Mouse (Mus musculus) 3T3-L1 (cell line): Measurements from ENCODE around the gene Dnaaf1.

Source experiments
- DNase-seq: peaks from one replicate; pipeline ENCODE4 v3.0.0-alpha.2; 2015; ENCODE audit warnings: low read depth, low spot score

Dnaaf1 gene

GRCm38 (mm10) chr8:119574437-119575365, at the start of gene Dnaaf1, which contains the start of gene Hsdl1:
Gene Dnaaf1, plus strand, starts transcription at chr8:119575235.
Gene Hsdl1, minus strand, starts transcription at chr8:119575183.
- peak; percentile 76 for DNase-seq

- no peak for DNase-seq
Observed at GRCm38 (mm10) chr8:119528762-119529161, 46.3 kb upstream of the Dnaaf1 start.

DNA sequence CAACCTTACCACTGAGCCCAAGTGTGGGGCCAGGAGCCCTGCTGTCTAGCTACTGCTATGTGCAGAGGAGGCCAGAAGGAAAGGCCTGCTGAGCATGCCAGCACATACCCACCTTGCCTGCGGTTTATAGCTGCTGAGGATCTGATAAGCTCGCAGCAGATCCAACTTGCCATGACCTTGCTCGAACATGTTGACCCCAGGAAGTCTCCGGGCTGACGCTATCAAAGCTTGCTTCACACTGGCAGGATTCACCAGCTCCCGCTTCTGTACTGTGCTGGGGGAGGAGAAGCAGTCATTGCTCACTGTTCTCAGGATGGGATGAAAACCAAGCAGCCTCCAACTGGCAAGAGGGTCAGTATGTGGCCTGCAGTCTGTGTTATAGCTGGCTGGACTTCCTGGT, 44.1 kb upstream of the Dnaaf1 start:
- DNase-seq, result no peak

- DNase-seq, result no peak
Observed at GRCm38 (mm10) chr8:119531397-119531796, 43.6 kb upstream of the Dnaaf1 start.

- no peak for DNase-seq
Observed at GRCm38 (mm10) chr8:119531973-119532372, 43.1 kb upstream of the Dnaaf1 start.

- no peak for DNase-seq
Observed at GRCm38 (mm10) chr8:119544606-119545005, 30.4 kb upstream of the Dnaaf1 start.

DNA sequence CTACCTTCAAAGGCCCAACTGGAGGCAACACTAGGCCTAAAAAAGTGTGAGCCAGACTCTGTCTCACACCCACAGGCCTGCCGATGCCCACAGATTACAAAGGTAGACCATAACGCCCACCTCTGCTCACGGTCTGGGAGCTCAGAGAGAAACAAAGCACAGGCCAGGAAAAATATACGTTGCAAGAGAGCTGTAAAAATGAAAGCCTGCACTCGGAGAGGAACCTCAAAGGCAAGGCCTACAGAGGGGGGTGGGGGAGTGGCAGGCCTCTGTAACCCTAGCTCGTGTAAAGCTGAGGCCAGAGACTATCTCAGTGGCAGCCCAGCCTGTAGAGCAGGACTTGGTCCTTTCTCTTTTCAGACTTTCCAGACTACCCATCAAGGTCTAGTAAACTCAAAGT, 29.9 kb upstream of the Dnaaf1 start:
- no peak for DNase-seq

- DNase-seq, result no peak
Observed at GRCm38 (mm10) chr8:119545791-119546190, 29.2 kb upstream of the Dnaaf1 start.

DNA sequence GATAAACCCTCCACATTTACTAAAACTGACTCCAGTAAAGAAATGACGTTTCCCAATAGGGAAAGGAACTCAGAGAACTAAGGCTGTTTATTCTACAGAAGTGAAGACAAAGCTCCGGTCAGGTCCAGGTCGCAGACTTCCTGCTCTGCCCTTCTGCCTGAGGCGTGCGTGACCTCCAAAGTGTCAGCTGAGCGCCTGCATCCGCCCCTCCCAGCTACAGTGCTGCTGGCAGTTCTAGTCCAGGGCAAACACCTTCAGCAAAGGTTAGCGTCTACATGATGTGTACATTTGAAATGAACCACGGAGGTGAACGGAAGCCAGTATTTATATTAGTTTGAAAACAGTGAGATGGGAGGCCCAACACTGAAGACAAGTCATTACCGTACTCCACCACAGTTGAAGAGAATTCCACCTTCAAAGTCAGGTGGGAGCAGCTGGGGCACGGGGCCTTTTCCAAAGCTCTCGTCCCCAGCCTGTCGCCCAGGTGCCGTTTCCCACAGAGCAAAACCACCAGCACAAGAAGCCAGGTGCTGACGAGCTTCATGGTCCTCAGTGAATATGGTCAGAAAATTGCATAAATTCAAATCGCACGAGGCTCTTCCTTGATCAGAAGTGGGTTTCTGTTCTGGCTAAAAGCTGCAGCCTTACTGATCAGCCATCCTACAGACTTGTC, 27.9 kb upstream of the Dnaaf1 start:
- no peak for DNase-seq

GRCm38 (mm10) chr8:119548560-119549113, 26.4 kb upstream of the Dnaaf1 start:
- peak; percentile 28 for DNase-seq

DNA sequence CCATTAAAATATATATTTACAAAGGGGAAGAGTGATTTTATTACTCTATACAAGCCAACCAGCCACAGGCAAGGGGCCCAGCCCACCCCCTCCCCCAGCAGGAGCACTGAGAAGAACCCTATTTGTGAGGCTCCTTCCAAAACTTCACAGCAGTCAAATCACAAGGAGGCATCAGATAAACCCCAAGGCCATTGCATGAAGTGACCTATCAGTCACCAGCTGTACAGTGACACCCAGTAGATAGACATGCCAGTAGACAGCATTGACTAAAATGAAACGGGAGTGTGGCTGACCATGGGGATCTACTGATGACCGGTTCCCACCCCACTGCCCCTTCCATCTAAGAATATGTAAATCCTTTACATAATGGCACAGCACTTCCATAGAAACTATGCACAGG, 22.1 kb upstream of the Dnaaf1 start:
- DNase-seq, result no peak

DNA sequence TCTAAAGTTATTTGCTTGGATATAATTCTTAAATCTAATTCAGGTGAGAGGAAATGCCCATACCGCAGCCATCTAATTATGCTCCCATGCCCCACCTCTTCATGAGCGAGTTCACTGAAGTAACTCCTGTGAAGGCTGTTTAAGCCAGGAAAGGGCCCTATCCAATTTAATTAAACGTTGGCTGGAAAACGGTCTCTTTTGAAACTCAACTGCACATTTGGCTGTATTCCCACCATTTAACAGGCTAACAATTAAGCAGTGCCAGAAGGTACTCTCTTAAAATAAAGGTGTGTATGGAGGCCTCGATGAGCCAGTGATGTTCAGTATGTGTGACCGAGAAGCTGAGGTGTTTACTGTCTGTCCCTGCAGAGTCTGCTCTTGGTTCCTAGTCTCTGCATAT, 19.2 kb upstream of the Dnaaf1 start:
- DNase-seq, result no peak

GRCm38 (mm10) chr8:119557132-119557531, 17.9 kb upstream of the Dnaaf1 start:
- DNase-seq, result no peak

DNA sequence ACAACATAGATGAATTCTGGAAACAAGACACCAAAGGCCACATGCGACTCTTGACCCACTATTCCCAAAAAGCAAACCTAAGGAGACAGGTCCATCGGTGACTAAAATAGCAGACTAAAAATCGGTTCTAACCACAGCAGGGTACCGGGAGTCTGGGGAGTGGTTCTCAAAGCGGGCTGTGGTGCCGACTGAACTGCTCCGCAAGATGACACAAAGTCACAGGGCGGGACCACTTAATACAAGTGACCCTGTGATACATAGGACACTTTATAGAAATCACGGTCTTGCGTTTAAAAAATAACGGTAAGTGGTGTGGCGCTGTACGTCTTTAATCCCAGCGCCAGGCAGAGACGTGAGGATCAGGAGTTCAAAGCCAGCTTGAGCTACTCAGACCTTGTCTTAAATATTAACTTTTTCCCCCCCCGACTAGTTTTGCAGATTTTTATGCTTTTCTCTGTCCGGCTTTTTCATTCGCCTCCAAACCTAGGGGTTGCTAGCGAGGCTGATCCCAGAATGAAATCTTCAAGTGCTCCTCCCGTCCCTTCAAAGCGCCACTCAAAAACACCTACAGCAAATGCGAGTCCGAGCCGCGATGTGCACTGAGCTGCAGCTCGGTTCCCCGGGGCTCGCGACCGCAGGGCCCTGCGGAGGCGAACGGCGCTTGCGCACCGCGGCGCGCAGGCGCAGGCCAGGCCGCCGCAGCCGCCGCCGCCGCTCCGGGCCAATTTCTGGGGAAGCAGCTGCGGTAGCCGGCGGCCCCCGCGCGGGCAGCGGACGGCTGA, 17.0 kb upstream of the Dnaaf1 start:
- DNase-seq, result peak; percentile 58

GRCm38 (mm10) chr8:119558603-119559401, 16.2 kb upstream of the Dnaaf1 start, which contains the start of gene Mbtps1:
Gene Mbtps1, minus strand, starts transcription at chr8:119558735.
- peak; percentile 84 for DNase-seq

GRCm38 (mm10) chr8:119559402-119559720, 15.7 kb upstream of the Dnaaf1 start:
- DNase-seq, result no peak

- no peak for DNase-seq
Observed at GRCm38 (mm10) chr8:119563849-119564251, 11.2 kb upstream of the Dnaaf1 start.

DNA sequence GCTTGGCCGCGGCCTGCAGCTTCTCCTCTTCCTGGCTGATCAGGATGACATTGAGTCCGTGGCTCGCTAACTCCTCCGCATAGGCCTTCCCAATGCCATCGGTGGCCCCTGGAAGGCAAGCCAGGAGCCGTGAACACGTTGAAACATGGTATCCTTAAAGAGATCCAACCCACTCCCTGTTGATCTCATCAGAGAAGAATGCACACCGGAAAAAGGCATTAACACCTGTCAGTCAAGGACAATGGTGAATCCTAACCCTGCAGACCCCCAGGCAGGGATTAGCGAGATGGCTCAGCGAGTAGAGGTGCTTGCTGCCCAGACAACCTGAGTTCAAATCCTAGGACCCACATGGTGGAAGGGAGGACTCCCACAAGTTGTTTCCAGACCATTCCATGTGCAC, 8.7 kb upstream of the Dnaaf1 start:
- no peak for DNase-seq

DNA sequence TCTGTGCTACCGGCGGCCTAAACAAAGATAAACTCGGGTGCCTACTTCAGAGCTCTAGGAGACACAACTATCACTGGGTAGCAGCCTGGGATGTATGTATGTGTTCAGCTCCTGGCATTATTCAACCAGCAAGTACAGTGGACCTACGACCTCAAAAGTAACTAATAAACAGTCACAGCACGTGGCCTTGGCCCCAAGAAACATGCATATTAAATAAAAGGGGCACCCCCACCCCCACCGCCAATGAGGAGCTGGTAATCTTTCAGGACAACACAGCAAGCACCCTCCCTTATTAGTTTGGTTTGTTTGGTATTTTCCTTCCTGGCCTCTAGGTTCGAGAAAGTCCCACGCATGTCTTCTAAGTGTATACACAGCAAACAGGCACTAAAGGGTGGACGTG, 6.8 kb upstream of the Dnaaf1 start:
- DNase-seq, result no peak

DNA sequence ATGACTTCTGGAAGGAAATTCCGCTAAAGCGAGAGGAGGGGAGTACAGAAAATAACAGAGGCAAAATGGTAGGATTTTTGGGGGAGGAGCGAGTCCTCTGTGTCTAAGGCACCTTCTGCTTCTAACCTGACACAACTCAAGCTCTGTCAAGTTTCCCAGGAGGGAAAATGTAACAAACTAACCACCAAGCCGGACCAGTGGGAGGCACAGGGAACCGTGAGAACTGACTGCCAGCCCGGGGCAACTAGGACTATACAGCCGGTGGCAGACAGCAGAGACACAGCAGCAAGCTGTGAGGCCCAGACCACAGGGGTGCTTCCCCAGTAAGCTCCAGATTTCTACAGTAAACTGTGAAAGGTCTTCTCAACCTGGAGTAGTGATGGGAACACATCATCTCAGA, 6.1 kb upstream of the Dnaaf1 start:
- no peak for DNase-seq

GRCm38 (mm10) chr8:119569881-119570280, 5.2 kb upstream of the Dnaaf1 start:
- no peak for DNase-seq
